Mouse (Mus musculus) erythroblast, embryonic 14.5 days (primary cell): Measurements from ENCODE around the gene Aldoart2.

Source experiments
- GATA1 ChIP-seq: IDR thresholded peaks from 2 replicates; pipeline ENCODE4 v1.6.1; 2012; ENCODE audit warnings: low read length, inconsistent platforms, mixed read lengths
- TAL1 ChIP-seq: IDR thresholded peaks from 3 replicates; pipeline ENCODE4 v1.6.1; 2012; ENCODE audit warnings: low read length, inconsistent platforms, mixed read lengths

- TF ChIP-seq GATA1 (no peak), TAL1 (no peak)
Observed at GRCm38 (mm10) chr12:55571661-55572060, 6.6 kb downstream of the Aldoart2 start.
